Mouse (Mus musculus): Measurements from ENCODE around the gene Ropn1l.

The Ropn1l gene

GRCm38 (mm10) chr15:31453098-31453916 lies at the start of gene Ropn1l:
Gene Ropn1l, minus strand, starts transcription at chr15:31453737.
- in situ Hi-C loops (cut with MboI, MseI) = no loop called here

GRCm38 (mm10) chr15:31502996-31503395 lies 49.5 kb upstream of the Ropn1l start:
- in situ Hi-C loops (cut with MboI, MseI) = no loop called here

GRCm38 (mm10) chr15:31502313-31502712 lies 48.8 kb upstream of the Ropn1l start:
- in situ Hi-C loops (cut with MboI, MseI) = no loop called here

- in situ Hi-C loops (cut with MboI, MseI) = no loop called here
Observed at GRCm38 (mm10) chr15:31494803-31495202, 41.3 kb upstream of the Ropn1l start.

- in situ Hi-C loops (cut with MboI, MseI) = no loop called here
Observed at GRCm38 (mm10) chr15:31494310-31494709, 40.8 kb upstream of the Ropn1l start.

- in situ Hi-C loops (cut with MboI, MseI) = no loop called here
Observed at GRCm38 (mm10) chr15:31487407-31487806, 33.9 kb upstream of the Ropn1l start.

- in situ Hi-C loops (cut with MboI, MseI) = no loop called here
Observed at GRCm38 (mm10) chr15:31476678-31477077, 23.1 kb upstream of the Ropn1l start.

GRCm38 (mm10) chr15:31472645-31473574 lies 19.4 kb upstream of the Ropn1l start:
- in situ Hi-C loops (cut with MboI, MseI) = no loop called here

GRCm38 (mm10) chr15:31471529-31471928 lies 18.0 kb upstream of the Ropn1l start:
- in situ Hi-C loops (cut with MboI, MseI) = no loop called here

- in situ Hi-C loops (cut with MboI, MseI) = no loop called here
Observed at GRCm38 (mm10) chr15:31469497-31469896, 16.0 kb upstream of the Ropn1l start.

- in situ Hi-C loops (cut with MboI, MseI) = no loop called here
Observed at GRCm38 (mm10) chr15:31468806-31469205, 15.3 kb upstream of the Ropn1l start.

GRCm38 (mm10) chr15:31466749-31467148 lies 13.2 kb upstream of the Ropn1l start:
- in situ Hi-C loops (cut with MboI, MseI) = no loop called here

- in situ Hi-C loops (cut with MboI, MseI) = no loop called here
Observed at GRCm38 (mm10) chr15:31466295-31466694, 12.8 kb upstream of the Ropn1l start.

- in situ Hi-C loops (cut with MboI, MseI) = no loop called here
Observed at GRCm38 (mm10) chr15:31465806-31466205, 12.3 kb upstream of the Ropn1l start.

- in situ Hi-C loops (cut with MboI, MseI) = no loop called here
Observed at GRCm38 (mm10) chr15:31460571-31460970, 7.0 kb upstream of the Ropn1l start.

GRCm38 (mm10) chr15:31458081-31458480 lies 4.5 kb upstream of the Ropn1l start:
- in situ Hi-C loops (cut with MboI, MseI) = no loop called here

- in situ Hi-C loops (cut with MboI, MseI) = no loop called here
Observed at GRCm38 (mm10) chr15:31456381-31456780, 2.8 kb upstream of the Ropn1l start.

- in situ Hi-C loops (cut with MboI, MseI) = no loop called here
Observed at GRCm38 (mm10) chr15:31454861-31455295, 1.3 kb upstream of the Ropn1l start.

- in situ Hi-C loops (cut with MboI, MseI) = no loop called here
Observed at GRCm38 (mm10) chr15:31454096-31454860, 741 bp upstream of the Ropn1l start.

GRCm38 (mm10) chr15:31452336-31453097 lies 1.0 kb downstream of the Ropn1l start:
- in situ Hi-C loops (cut with MboI, MseI) = no loop called here

GRCm38 (mm10) chr15:31449772-31450171 lies 3.8 kb downstream of the Ropn1l start:
- in situ Hi-C loops (cut with MboI, MseI) = loop anchor here (10.0 kb wide), 1 partner anchor 145 kb away; no protein-coding TSS in a partner anchor

All from regulatory T cell (primary cell).